Mouse (Mus musculus) limb, embryonic 10.5 days (tissue): ENCODE results near the gene Sprr2h. TPM values are rescaled to one million over a fixed set of nuclear protein-coding genes. Genes with fewer than 3 reads are reported as not detected.

Source experiments
- DNase-seq: peaks from one replicate; pipeline ENCODE4 v3.0.0-alpha.2; 2017; ENCODE audit warnings: low spot score
- H3K27ac ChIP-seq: fragments of 300-500 bp; sonication (generic); 2 replicates; pipeline ENCODE4 v1.5.1; 2016; ENCODE audit warnings: mild to moderate bottlenecking
- H3K27me3 ChIP-seq: fragments of 300-500 bp; sonication (generic); 2 replicates; pipeline ENCODE4 v1.6.1; 2016; ENCODE audit warnings: low read depth, mild to moderate bottlenecking; ENCODE audit not compliant: poor library complexity, severe bottlenecking
- H3K36me3 ChIP-seq: fragments of 300-500 bp; sonication (generic); 2 replicates; pipeline ENCODE4 v1.6.1; 2016; ENCODE audit warnings: mild to moderate bottlenecking, moderate library complexity
- H3K4me1 ChIP-seq: fragments of 300-500 bp; sonication (generic); 2 replicates; pipeline ENCODE4 v1.6.1; 2016
- H3K4me3 ChIP-seq: fragments of 300-500 bp; sonication (generic); 2 replicates; pipeline ENCODE4 v1.5.1; 2016; ENCODE audit warnings: mild to moderate bottlenecking, moderate library complexity
- H3K9me3 ChIP-seq: fragments of 300-500 bp; sonication (generic); replicated peaks from 2 replicates; pipeline ENCODE4 v1.6.1; 2016; ENCODE audit warnings: mild to moderate bottlenecking
- WGBS: fragments of 180-500 bp; shearing (Covaris S2); methylation state at CpG from one replicate; pipeline ENCODE4 v1.1.7; 2016; 5-methylcytosine and 5-hydroxymethylcytosine counted together
- polyA plus RNA-seq: library from polyadenylated mRNA; unstranded; fragments of >200 nt; fragmentation: Nextera tagmentation; extraction: Ambion mirVana; gene quantifications from 2 replicates; pipeline ENCODE4 v1.2.1, GENCODE M21; 2016

The Sprr2h gene
- polyA plus RNA-seq: not detected in 2 replicates

DNA sequence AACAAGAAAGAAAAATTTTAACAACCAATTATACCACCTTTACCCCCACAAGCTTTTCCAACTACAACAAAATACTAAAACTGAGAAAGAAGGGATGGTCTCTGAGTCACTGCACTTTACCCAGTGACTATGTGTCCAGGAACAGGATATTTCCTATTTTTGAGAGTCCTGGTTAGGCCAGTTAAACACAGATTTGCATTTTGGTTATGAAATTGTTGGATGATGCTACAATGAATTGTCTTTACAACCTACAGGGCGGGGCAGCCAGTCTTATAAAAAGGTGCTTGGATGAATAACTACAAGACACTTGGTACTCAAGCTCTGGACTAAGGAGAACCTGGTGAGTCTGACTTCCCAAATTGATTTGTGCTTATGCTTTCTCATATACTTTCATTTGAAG lies at the start of gene Sprr2h:
TSS of gene Sprr2h (plus strand) at position 301 of the 400 bp plus-strand sequence.
- Histone ChIP-seq H3K27me3 (no peaks in the 10 kb centered on the region), H3K4me3 (no peak within 1 kb of the TSS), H3K4me1 (no peaks in the 10 kb centered on the region), H3K9me3 (no peaks in the 10 kb centered on the region), H3K36me3 (no peaks in the 10 kb centered on the region), H3K27ac (no peak within 1 kb of the TSS)
- 88% methylated on average over 1 of the region's 1 CpGs for WGBS
- DNase-seq: no peak

GRCm38 (mm10) chr3:92336278-92336677 lies 49.2 kb upstream of the Sprr2h start:
- Histone ChIP-seq H3K4me3 (no peak overlapping the region), H3K27ac (no peak overlapping the region), H3K36me3 (no peaks in the 10 kb centered on the region), H3K27me3 (no peaks in the 10 kb centered on the region), H3K9me3 (no peaks in the 10 kb centered on the region), H3K4me1 (no peaks in the 10 kb centered on the region)
- 82% methylated on average over 1 of the region's 1 CpGs for WGBS
- DNase-seq: no peak

GRCm38 (mm10) chr3:92338840-92339239 lies 46.6 kb upstream of the Sprr2h start, which contains the start of gene Sprr2d:
TSS of gene Sprr2d (plus strand) at chr3:92339140.
- no peak for DNase-seq
- WGBS: 93% methylated on average over 5 of the region's 5 CpGs
- Histone ChIP-seq H3K9me3 (no peaks in the 10 kb centered on the region), H3K4me1 (no peaks in the 10 kb centered on the region), H3K27ac (no peak within 1 kb of the TSS), H3K27me3 (no peaks in the 10 kb centered on the region), H3K36me3 (no peaks in the 10 kb centered on the region), H3K4me3 (no peak within 1 kb of the TSS)

DNA sequence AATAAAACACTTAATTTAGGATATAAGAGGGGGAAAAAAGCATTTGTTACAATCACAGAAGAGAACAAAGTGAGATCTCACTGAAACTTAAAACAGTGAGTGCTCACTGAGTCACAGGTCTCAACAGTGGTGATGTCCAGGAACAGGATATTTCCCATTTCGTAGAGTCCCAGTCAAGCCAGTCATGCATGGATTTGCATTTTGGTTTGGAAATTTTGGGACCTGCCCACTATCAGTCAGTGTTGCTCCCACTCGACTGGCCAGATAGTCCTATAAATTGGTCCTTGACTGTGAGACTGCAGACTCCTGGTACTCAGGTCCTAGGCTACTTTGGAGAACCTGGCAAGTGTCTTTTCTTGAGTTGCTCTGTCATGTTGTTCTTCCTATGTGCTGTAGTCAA lies 33.6 kb upstream of the Sprr2h start, which contains the start of gene Sprr2e:
TSS of gene Sprr2e (plus strand) at position 301 of the 400 bp plus-strand sequence.
- DNase-seq: no peak
- Histone ChIP-seq H3K27me3 (no peaks in the 10 kb centered on the region), H3K4me1 (no peaks in the 10 kb centered on the region), H3K27ac (no peak within 1 kb of the TSS), H3K4me3 (no peak within 1 kb of the TSS), H3K9me3 (no peaks in the 10 kb centered on the region), H3K36me3 (no peaks in the 10 kb centered on the region)
- WGBS: 81% methylated on average over 2 of the region's 2 CpGs

GRCm38 (mm10) chr3:92361619-92362018 lies 23.9 kb upstream of the Sprr2h start:
- Histone ChIP-seq H3K9me3 (no peaks in the 10 kb centered on the region), H3K27ac (no peak overlapping the region), H3K27me3 (no peaks in the 10 kb centered on the region), H3K4me3 (no peak overlapping the region), H3K4me1 (no peaks in the 10 kb centered on the region), H3K36me3 (no peaks in the 10 kb centered on the region)
- DNase-seq: no peak

DNA sequence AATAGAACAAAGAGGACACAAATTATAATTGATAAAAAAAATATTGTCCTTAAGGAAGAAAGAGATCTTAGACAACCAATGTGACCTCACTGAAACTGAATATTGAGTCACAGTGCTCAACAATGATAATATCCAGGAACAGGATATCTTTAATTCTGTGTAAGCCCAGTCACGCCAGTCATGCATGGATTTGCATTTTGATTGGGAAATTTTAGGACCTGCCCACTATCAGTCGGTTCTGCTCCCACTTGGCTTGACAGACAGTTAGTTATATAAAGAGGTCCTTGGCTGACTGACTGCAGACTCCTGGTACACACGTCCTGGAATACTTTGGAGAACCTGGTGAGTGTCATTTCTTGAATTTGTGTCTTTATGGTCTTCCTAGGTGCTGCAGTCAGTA lies 20.6 kb upstream of the Sprr2h start, which contains the start of gene Sprr2f:
TSS of gene Sprr2f (plus strand) at position 301 of the 400 bp plus-strand sequence.
- WGBS: 74% methylated on average over 3 of the region's 3 CpGs
- H3K27me3 ChIP-seq: no peaks in the 10 kb centered on the region
- DNase-seq: no peak
- no peaks in the 10 kb centered on the region for H3K36me3 ChIP-seq
- H3K27ac ChIP-seq: no peak within 1 kb of the TSS
- H3K9me3 ChIP-seq: no peaks in the 10 kb centered on the region
- H3K4me1 ChIP-seq: no peaks in the 10 kb centered on the region
- H3K4me3 ChIP-seq: no peak within 1 kb of the TSS

- no peak overlapping the region for H3K27ac ChIP-seq
- 86% methylated on average over 2 of the region's 2 CpGs for WGBS
- H3K4me1 ChIP-seq: no peaks in the 10 kb centered on the region
- H3K36me3 ChIP-seq: no peaks in the 10 kb centered on the region
- H3K27me3 ChIP-seq: no peaks in the 10 kb centered on the region
- DNase-seq: no peak
- no peaks in the 10 kb centered on the region for H3K9me3 ChIP-seq
- no peak overlapping the region for H3K4me3 ChIP-seq
Measured at GRCm38 (mm10) chr3:92373613-92374012, 11.9 kb upstream of the Sprr2h start.

GRCm38 (mm10) chr3:92394301-92394700 lies 8.8 kb downstream of the Sprr2h start:
- WGBS: 59% methylated on average over 1 of the region's 1 CpGs
- DNase-seq: no peak

GRCm38 (mm10) chr3:92407691-92408090 lies 22.2 kb downstream of the Sprr2h start, which contains the start of gene Sprr2i:
TSS of gene Sprr2i (plus strand) at chr3:92407991.
- H3K4me3 ChIP-seq: no peak within 1 kb of the TSS
- H3K4me1 ChIP-seq: no peaks in the 10 kb centered on the region
- no peak for DNase-seq
- no peaks in the 10 kb centered on the region for H3K9me3 ChIP-seq
- no peaks in the 10 kb centered on the region for H3K36me3 ChIP-seq
- H3K27ac ChIP-seq: no peak within 1 kb of the TSS
- no peaks in the 10 kb centered on the region for H3K27me3 ChIP-seq
- WGBS: 92% methylated on average over 2 of the region's 2 CpGs

More at GRCm38 (mm10) chr3:92394301-92394700, 8.8 kb downstream of the Sprr2h start:
- Histone ChIP-seq H3K4me3 (no peak overlapping the region), H3K27ac (no peak overlapping the region), H3K9me3 (no peaks in the 10 kb centered on the region), H3K4me1 (no peaks in the 10 kb centered on the region), H3K36me3 (no peaks in the 10 kb centered on the region), H3K27me3 (no peaks in the 10 kb centered on the region)

DNA sequence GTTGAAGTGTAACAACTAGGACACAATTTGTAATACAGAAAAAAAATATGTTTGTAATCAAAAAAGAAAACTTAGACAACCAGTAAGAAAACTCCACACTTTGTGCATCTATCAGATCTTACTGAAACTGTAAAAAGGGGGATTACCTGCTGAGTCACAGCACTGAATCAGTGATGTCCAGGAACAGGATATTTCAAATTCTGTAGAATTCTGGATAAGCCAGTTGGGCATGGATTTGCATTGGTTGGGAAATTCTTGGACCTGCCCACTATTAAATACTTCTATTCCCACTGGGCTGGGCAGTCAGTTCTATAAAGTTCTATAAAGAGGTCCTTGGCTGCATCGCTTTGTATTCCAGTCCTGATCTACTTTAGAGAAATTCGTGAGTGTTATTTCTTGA lies 32.3 kb downstream of the Sprr2h start, which contains the start of gene Sprr2j-ps:
TSS of gene Sprr2j-ps (plus strand) at position 301 of the 400 bp plus-strand sequence.
- DNase-seq: no peak
- H3K4me1 ChIP-seq: no peaks in the 10 kb centered on the region
- H3K9me3 ChIP-seq: no peaks in the 10 kb centered on the region
- no peaks in the 10 kb centered on the region for H3K36me3 ChIP-seq
- H3K4me3 ChIP-seq: no peak within 1 kb of the TSS
- 96% methylated on average over 2 of the region's 2 CpGs for WGBS
- H3K27me3 ChIP-seq: no peaks in the 10 kb centered on the region
- no peak within 1 kb of the TSS for H3K27ac ChIP-seq

GRCm38 (mm10) chr3:92429323-92429722 lies 43.8 kb downstream of the Sprr2h start, which contains the start of gene Gm9774:
TSS of gene Gm9774 (minus strand) at chr3:92429423.
- H3K9me3 ChIP-seq: no peaks in the 10 kb centered on the region
- H3K4me3 ChIP-seq: no peak within 1 kb of the TSS
- no peaks in the 10 kb centered on the region for H3K36me3 ChIP-seq
- no peak within 1 kb of the TSS for H3K27ac ChIP-seq
- no peaks in the 10 kb centered on the region for H3K4me1 ChIP-seq
- H3K27me3 ChIP-seq: no peaks in the 10 kb centered on the region
- no peak for DNase-seq
- WGBS: 93% methylated on average over 6 of the region's 6 CpGs

DNA sequence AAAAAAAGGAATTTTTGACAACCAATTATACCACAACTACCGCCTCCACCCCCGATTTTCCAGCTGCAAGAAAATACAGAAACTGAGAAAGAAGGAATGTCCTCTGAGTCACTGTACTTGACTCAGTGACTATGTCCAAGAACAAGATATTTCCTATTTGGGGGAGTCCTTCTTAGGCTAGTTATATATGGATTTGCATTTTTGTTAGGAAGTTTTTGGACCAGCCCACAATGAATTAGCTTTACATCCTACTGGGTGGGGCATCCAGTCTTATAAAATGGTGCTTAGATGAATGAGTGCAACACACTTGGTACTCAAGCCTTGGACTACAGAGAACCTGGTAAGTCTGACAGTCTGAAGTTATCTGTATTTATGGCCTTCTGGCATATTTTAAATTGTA lies 46.8 kb downstream of the Sprr2h start, which contains the start of gene Sprr2k:
TSS of gene Sprr2k (plus strand) at position 301 of the 400 bp plus-strand sequence.
- Histone ChIP-seq H3K36me3 (no peaks in the 10 kb centered on the region), H3K27me3 (no peaks in the 10 kb centered on the region), H3K4me1 (no peaks in the 10 kb centered on the region), H3K27ac (no peak within 1 kb of the TSS), H3K4me3 (no peak within 1 kb of the TSS), H3K9me3 (no peaks in the 10 kb centered on the region)
- DNase-seq: no peak
- WGBS: 94% methylated on average over 2 of the region's 2 CpGs
